Mouse (Mus musculus) midbrain, postnatal 0 days (tissue): ENCODE data around the gene Mas1. TPM values are rescaled to one million over a fixed set of nuclear protein-coding genes. Genes with fewer than 3 reads are reported as not detected.

Source experiments
- ATAC-seq: fragments of 200-750 bp; cut with Nextera tagmentation; 2 replicates; pipeline ENCODE4 v1.8.0; 2017; ENCODE audit warnings: moderate number of reproducible peaks, mild to moderate bottlenecking, moderate TSS enrichment, moderate library complexity; ENCODE audit not compliant: low FRiP score
- DNase-seq: peaks from one replicate; pipeline ENCODE4 v3.0.0-alpha.2; 2015; ENCODE audit warnings: low spot score
- H3K27ac ChIP-seq: fragments of 300-500 bp; sonication (generic); 2 replicates; pipeline ENCODE4 v1.5.1; 2014; ENCODE audit warnings: low read depth, mild to moderate bottlenecking, low read length, mixed read lengths
- H3K27me3 ChIP-seq: fragments of 300-500 bp; sonication (generic); 2 replicates; pipeline ENCODE4 v1.6.1; 2014; ENCODE audit warnings: low read length, control low read depth, mixed read lengths; ENCODE audit not compliant: insufficient read depth
- H3K36me3 ChIP-seq: fragments of 300-500 bp; sonication (generic); 2 replicates; pipeline ENCODE4 v1.6.1; 2014; ENCODE audit warnings: low read length, control low read depth, mixed read lengths; ENCODE audit not compliant: insufficient read depth
- H3K4me1 ChIP-seq: fragments of 300-500 bp; sonication (generic); 2 replicates; pipeline ENCODE4 v1.6.1; 2014; ENCODE audit warnings: mild to moderate bottlenecking, control low read depth, antibody characterized with exemption, low read length, mixed read lengths; ENCODE audit not compliant: insufficient read depth
- H3K4me2 ChIP-seq: fragments of 300-500 bp; sonication (generic); 2 replicates; pipeline ENCODE4 v1.6.1; 2014; ENCODE audit warnings: low read depth, mild to moderate bottlenecking, low read length, mixed read lengths; ENCODE audit not compliant: poor library complexity, severe bottlenecking
- H3K4me3 ChIP-seq: fragments of 300-500 bp; sonication (generic); 2 replicates; pipeline ENCODE4 v1.5.1; 2014; ENCODE audit warnings: low read depth, mild to moderate bottlenecking, low read length, moderate library complexity
- H3K9ac ChIP-seq: fragments of 300-500 bp; sonication (generic); replicated peaks from 2 replicates; pipeline ENCODE4 v1.6.1; 2014; ENCODE audit warnings: mild to moderate bottlenecking, low read length, moderate library complexity, mixed read lengths; ENCODE audit not compliant: poor library complexity, severe bottlenecking
- H3K9me3 ChIP-seq: fragments of 300-500 bp; sonication (generic); 2 replicates; pipeline ENCODE4 v1.6.1; 2016; ENCODE audit warnings: low read length, control low read depth
- CTCF ChIP-seq: IDR thresholded peaks from 2 replicates; pipeline ENCODE4 v1.5.1; 2016; ENCODE audit warnings: antibody characterized with exemption, mild to moderate bottlenecking
- WGBS: fragments of 180-500 bp; shearing (Covaris S2); extraction: QIAGEN DNeasy Blood & Tissue Kit; methylation state at CpG from one replicate; pipeline ENCODE4 v1.1.7; 2014; 5-methylcytosine and 5-hydroxymethylcytosine counted together
- polyA plus RNA-seq: library from polyadenylated mRNA; unstranded; fragments of >200 nt; fragmentation: Nextera tagmentation; extraction: Ambion mirVana; gene quantifications from 2 replicates; pipeline ENCODE4 v1.2.1, GENCODE M21; 2015
- total RNA-seq: library from RNA; depleted of rRNA; stranded (reverse); fragments of >200 nt; gene quantifications from 2 replicates; pipeline ENCODE4 v1.2.3, GENCODE M21; 2014

Mas1 gene
- total and polyA plus RNA-seq, 2 experiments from 2014 or later, result 0.27 TPM; not detected in 1

GRCm38 (mm10) chr17:12798571-12798970 lies 69.4 kb downstream of the Mas1 start:
- DNase-seq, result no peak
- H3K4me1 ChIP-seq, result no peaks in the 10 kb centered on the region
- H3K36me3 ChIP-seq, result no peaks in the 10 kb centered on the region
- H3K27ac ChIP-seq, result no peak overlapping the region
- H3K4me2 ChIP-seq, result no peak overlapping the region
- TF ChIP-seq CTCF, result no peak
- no peak overlapping the region for H3K4me3 ChIP-seq
- ATAC-seq, result no peak
- 92% methylated on average over 3 of the region's 3 CpGs for WGBS
- H3K9ac ChIP-seq, result no peak overlapping the region
- H3K9me3 ChIP-seq, result no peaks in the 10 kb centered on the region
- H3K27me3 ChIP-seq, result no peaks in the 10 kb centered on the region

- Histone ChIP-seq H3K36me3 (no peaks in the 10 kb centered on the region), H3K4me1 (no peaks in the 10 kb centered on the region), H3K9me3 (no peaks in the 10 kb centered on the region), H3K27ac (no peak overlapping the region), H3K4me3 (no peak overlapping the region), H3K4me2 (no peak overlapping the region), H3K9ac (no peak overlapping the region), H3K27me3 (no peaks in the 10 kb centered on the region)
- 75% methylated on average over 3 of the region's 3 CpGs for WGBS
- TF ChIP-seq CTCF, result peak; percentile 64
- no peak for ATAC-seq
- peak; percentile 26 for DNase-seq
Measured at GRCm38 (mm10) chr17:12797427-12798029, 70.4 kb downstream of the Mas1 start.

GRCm38 (mm10) chr17:12796633-12797032 lies 71.3 kb downstream of the Mas1 start:
- Histone ChIP-seq H3K9ac (no peak overlapping the region), H3K27me3 (no peaks in the 10 kb centered on the region), H3K4me2 (no peak overlapping the region), H3K4me1 (no peaks in the 10 kb centered on the region), H3K9me3 (no peaks in the 10 kb centered on the region), H3K27ac (no peak overlapping the region), H3K4me3 (no peak overlapping the region), H3K36me3 (no peaks in the 10 kb centered on the region)
- 86% methylated on average over 3 of the region's 3 CpGs for WGBS
- ATAC-seq (no peak), DNase-seq (no peak)
- TF ChIP-seq CTCF, result no peak

- H3K27ac ChIP-seq, result no peak overlapping the region
- no peak overlapping the region for H3K4me2 ChIP-seq
- TF ChIP-seq CTCF, result no peak
- H3K9me3 ChIP-seq, result no peaks in the 10 kb centered on the region
- ATAC-seq (no peak), DNase-seq (peak; percentile 57)
- no peaks in the 10 kb centered on the region for H3K27me3 ChIP-seq
- no peaks in the 10 kb centered on the region for H3K36me3 ChIP-seq
- 68% methylated on average over 8 of the region's 8 CpGs for WGBS
- H3K9ac ChIP-seq, result no peak overlapping the region
- H3K4me1 ChIP-seq, result peaks cover 9% of the 10 kb centered on the region; the same call in 1 of the 2 replicates
- H3K4me3 ChIP-seq, result no peak overlapping the region
Measured at GRCm38 (mm10) chr17:12793660-12794406, 74.1 kb downstream of the Mas1 start.

- Histone ChIP-seq H3K27me3 (no peaks in the 10 kb centered on the region), H3K9me3 (no peaks in the 10 kb centered on the region), H3K4me3 (no peak overlapping the region), H3K4me2 (no peak overlapping the region), H3K4me1 (peaks cover 9% of the 10 kb centered on the region; the same call in 1 of the 2 replicates), H3K27ac (no peak overlapping the region), H3K9ac (no peak overlapping the region), H3K36me3 (no peaks in the 10 kb centered on the region)
- no peak for TF ChIP-seq CTCF
- 69% methylated on average over 11 of the region's 11 CpGs for WGBS
- no peak for ATAC-seq
- DNase-seq, result peak; percentile 21
Measured at GRCm38 (mm10) chr17:12792422-12793206, 75.3 kb downstream of the Mas1 start.
